Mouse (Mus musculus): Measurements from ENCODE around the gene Apol9b. TPM values are rescaled to one million over a fixed set of nuclear protein-coding genes. Genes with fewer than 3 reads are reported as not detected.

Gene Apol9b
- polyA plus RNA-seq, 1 experiment = 4.6 TPM

GRCm38 (mm10) chr15:77775186-77775963 lies 46.5 kb downstream of the Apol9b start:
- DNase-seq (ENCODE audit: low spot score) = peak; percentile 71

- no peak for DNase-seq (ENCODE audit: low spot score)
Measured at GRCm38 (mm10) chr15:77782449-77783014, 53.7 kb downstream of the Apol9b start.

GRCm38 (mm10) chr15:77784039-77784824 lies 55.4 kb downstream of the Apol9b start:
- DNase-seq (ENCODE audit: low spot score) = no peak

- DNase-seq (ENCODE audit: low spot score) = no peak
Measured at GRCm38 (mm10) chr15:77785807-77786206, 57.0 kb downstream of the Apol9b start.

Other genes with a start within 250 kb of the Apol9b start
- not detected in 2 replicates for gene Apol11a, start 220.8 kb upstream of the Apol9b start, polyA plus RNA-seq (2012; rRNA removed)
- gene Apol7c, start 195.7 kb upstream of the Apol9b start, polyA plus RNA-seq (2012; rRNA removed) = 1.3 and 1.8 TPM in 2 replicates
- gene 1700025B11Rik, start 167.1 kb upstream of the Apol9b start, polyA plus RNA-seq (2012; rRNA removed) = not detected in 2 replicates
- gene Apol10b, start 132.9 kb upstream of the Apol9b start, polyA plus RNA-seq (2012; rRNA removed) = 4.9 and 6.4 TPM in 2 replicates
- not detected in 2 replicates for gene Gm36245, start 129.8 kb upstream of the Apol9b start, polyA plus RNA-seq (2012; rRNA removed)
- 0.06 and 0.10 TPM in 2 replicates for gene Apol11b, start 85.8 kb upstream of the Apol9b start, polyA plus RNA-seq (2012; rRNA removed)
- gene Apol7e, start 30.2 kb upstream of the Apol9b start, polyA plus RNA-seq (2012; rRNA removed) = 0.41 and 0.66 TPM in 2 replicates
- gene Apol8, start 28.0 kb downstream of the Apol9b start, polyA plus RNA-seq (2012; rRNA removed) = 0.29 and 0.72 TPM in 2 replicates
- 95.0 and 151 TPM in 2 replicates for gene Myh9, start 113.1 kb downstream of the Apol9b start, polyA plus RNA-seq (2012; rRNA removed)
- gene Txn2, start 200.0 kb downstream of the Apol9b start, polyA plus RNA-seq (2012; rRNA removed) = 147 and 157 TPM in 2 replicates
- 5.2 and 5.5 TPM in 2 replicates for gene Foxred2, start 227.7 kb downstream of the Apol9b start, polyA plus RNA-seq (2012; rRNA removed)
- 122 TPM in 2 replicates for gene Eif3d, start 241.8 kb downstream of the Apol9b start, polyA plus RNA-seq (2012; rRNA removed)

All from urinary bladder, adult 2 months (tissue).